Mouse (Mus musculus): ENCODE results near the gene Ppp4r1.

GRCm38 (mm10) chr17:65853326-65853725 lies 71.0 kb downstream of the Ppp4r1 start:
- TF ChIP-seq CTCF (IDR thresholded peaks at IDR 0.05; ENCODE audit: extremely low read depth, insufficient read depth, low read length) (no peak), POLR2A (IDR thresholded peaks at IDR 0.05; ENCODE audit: extremely low read depth, insufficient read depth, low read length) (no peak)
